Comparison of ENCODE assay signal across 11 mouse cellular contexts in genomic region chr12:28055518-28056280, GRCm38 (mm10).
DNase-seq lines count a peak whose midpoint lies in the region; ATAC-seq and TF ChIP-seq lines count a peak whose summit lies in the region.
"Had no signal": no experiment of that assay in that cellular context is flagged by ENCODE, and none has a peak within 500 bp of the region (broad histone marks: within the 10 kb centered on the region; RNA-seq: fewer than 3 reads in every experiment).

No protein-coding gene starts in this region.

- H3K4me2 ChIP-seq in forebrain, embryonic 11.5 days (ENCODE audit: low read depth, low read length, severe bottlenecking), result no peak overlapping the region
- no peak overlapping the region for H3K4me2 ChIP-seq in limb, embryonic 14.5 days (replicated peaks; ENCODE audit: low read depth, low read length, severe bottlenecking)
- H3K4me2 ChIP-seq in heart, embryonic 11.5 days, result no peak overlapping the region
- H3K4me2 ChIP-seq: embryonic facial prominence, embryonic 13.5 days had no signal

- H3K4me3 ChIP-seq in forebrain, embryonic 11.5 days (ENCODE audit: low read depth, low read length), result no peak overlapping the region
- no peak overlapping the region for H3K4me3 ChIP-seq in forebrain, embryonic 10.5 days
- no peak overlapping the region for H3K4me3 ChIP-seq in limb, embryonic 14.5 days (replicated peaks; ENCODE audit: low read length)
- H3K4me3 ChIP-seq in heart, embryonic 11.5 days (ENCODE audit: low read depth, low read length), result no peak overlapping the region
- H3K4me3 ChIP-seq: embryonic facial prominence, embryonic 13.5 days had no signal

- no peaks in the 10 kb centered on the region for H3K9me3 ChIP-seq in forebrain, embryonic 11.5 days (ENCODE audit: control insufficient read depth, low read length)
- no peaks in the 10 kb centered on the region for H3K9me3 ChIP-seq in forebrain, embryonic 10.5 days
- H3K9me3 ChIP-seq in limb, embryonic 14.5 days (ENCODE audit: control insufficient read depth, low read length), result no peaks in the 10 kb centered on the region
- no peaks in the 10 kb centered on the region for H3K9me3 ChIP-seq in heart, embryonic 11.5 days (replicated peaks; ENCODE audit: control insufficient read depth, low read length)
- H3K9me3 ChIP-seq: embryonic facial prominence, embryonic 13.5 days had no signal

- ATAC-seq in forebrain, embryonic 11.5 days (replicated peaks; ENCODE audit: low FRiP score), result peak; percentile 80
- ATAC-seq in limb, embryonic 14.5 days (ENCODE audit: low FRiP score, low read depth), result no peak
- ATAC-seq in inflammation-experienced regulatory T-cells, adult 6 months, result no peak
- ATAC-seq in heart, embryonic 11.5 days (replicated peaks; ENCODE audit: insufficient number of reproducible peaks, low FRiP score, low TSS enrichment), result no peak

- peak; percentile 54 for DNase-seq in forebrain, embryonic 11.5 days (ENCODE audit: low spot score)
- no peak for DNase-seq in forebrain, embryonic 10.5 days (ENCODE audit: extremely low spot score, low spot score)
- DNase-seq in adrenal gland, postnatal 10 days, result peak; percentile 46
- DNase-seq in frontal cortex, postnatal 14 days (ENCODE audit: low spot score in 2 of 2), result peak; percentile 22 to 30
- peak; percentile 48 for DNase-seq in limb, embryonic 14.5 days (ENCODE audit: low spot score)
- no peak for DNase-seq in urinary bladder, postnatal 25 days (ENCODE audit: low spot score)

- no peaks in the 10 kb centered on the region for H3K27me3 ChIP-seq in forebrain, embryonic 11.5 days (ENCODE audit: control insufficient read depth, insufficient read depth, low read length)
- no peaks in the 10 kb centered on the region for H3K27me3 ChIP-seq in forebrain, embryonic 10.5 days (ENCODE audit: poor library complexity, severe bottlenecking)
- no peaks in the 10 kb centered on the region for H3K27me3 ChIP-seq in limb, embryonic 14.5 days (ENCODE audit: control insufficient read depth, insufficient read depth, low read length)
- H3K27me3 ChIP-seq in heart, embryonic 11.5 days (ENCODE audit: control insufficient read depth, insufficient read depth, low read length), result no peaks in the 10 kb centered on the region
- H3K27me3 ChIP-seq: CH12.LX; embryonic facial prominence, embryonic 13.5 days had no signal

- no peaks in the 10 kb centered on the region for H3K4me1 ChIP-seq in forebrain, embryonic 11.5 days (replicated peaks; ENCODE audit: control insufficient read depth, insufficient read depth, low read length)
- peaks cover 14% of the 10 kb centered on the region for H3K4me1 ChIP-seq in forebrain, embryonic 10.5 days
- no peaks in the 10 kb centered on the region for H3K4me1 ChIP-seq in limb, embryonic 14.5 days (ENCODE audit: control insufficient read depth, insufficient read depth, low read length)
- no peaks in the 10 kb centered on the region for H3K4me1 ChIP-seq in heart, embryonic 11.5 days (ENCODE audit: control insufficient read depth, insufficient read depth, low read length)

- 50% methylated on average over 4 of the region's 4 CpGs for WGBS in forebrain, embryonic 11.5 days
- 53% methylated on average over 4 of the region's 4 CpGs for WGBS in forebrain, embryonic 10.5 days
- WGBS in limb, embryonic 14.5 days, result 43% methylated on average over 4 of the region's 4 CpGs
- WGBS in heart, embryonic 11.5 days (ENCODE audit: insufficient replicate concordance), result 39% methylated on average over 4 of the region's 4 CpGs

- H3K27ac ChIP-seq in forebrain, embryonic 11.5 days (ENCODE audit: low read depth, low read length), result peak overlapping the region; percentile 28; the same call in 1 of the 2 replicates
- H3K27ac ChIP-seq in forebrain, embryonic 10.5 days, result no peak overlapping the region
- no peak overlapping the region for H3K27ac ChIP-seq in limb, embryonic 14.5 days (replicated peaks; ENCODE audit: low read depth, low read length)
- H3K27ac ChIP-seq in heart, embryonic 11.5 days (ENCODE audit: low read depth, low read length), result no peak overlapping the region
- H3K27ac ChIP-seq: embryonic facial prominence, embryonic 13.5 days; liver, embryonic 14.5 days had no signal

- H3K36me3 ChIP-seq in forebrain, embryonic 11.5 days (ENCODE audit: control insufficient read depth, insufficient read depth, low read length), result no peaks in the 10 kb centered on the region
- no peaks in the 10 kb centered on the region for H3K36me3 ChIP-seq in forebrain, embryonic 10.5 days (replicated peaks)
- no peaks in the 10 kb centered on the region for H3K36me3 ChIP-seq in limb, embryonic 14.5 days (ENCODE audit: control insufficient read depth, insufficient read depth, low read length)
- no peaks in the 10 kb centered on the region for H3K36me3 ChIP-seq in heart, embryonic 11.5 days (ENCODE audit: control insufficient read depth, insufficient read depth, low read length)
- H3K36me3 ChIP-seq: embryonic facial prominence, embryonic 13.5 days had no signal

- TF ChIP-seq POLR2A in limb, embryonic 14.5 days (IDR thresholded peaks at IDR 0.05; ENCODE audit: borderline replicate concordance, extremely low read depth, insufficient read depth, insufficient read length), result no peak

- H3K9ac ChIP-seq in forebrain, embryonic 11.5 days (ENCODE audit: low read length), result no peak overlapping the region
- no peak overlapping the region for H3K9ac ChIP-seq in limb, embryonic 14.5 days (ENCODE audit: low read depth, low read length, severe bottlenecking)
- no peak overlapping the region for H3K9ac ChIP-seq in heart, embryonic 11.5 days (ENCODE audit: low read depth, low read length)
- H3K9ac ChIP-seq: embryonic facial prominence, embryonic 13.5 days; liver, embryonic 14.5 days had no signal

Comparison
In these comparisons a context has a peak if more than half of its experiments do, and no peak if none do; other contexts are left out.
1. DNase-seq: peak in forebrain, embryonic 11.5 days (single experiment), adrenal gland, postnatal 10 days (single experiment), frontal cortex, postnatal 14 days (2 of 2) and limb, embryonic 14.5 days (single experiment); none in forebrain, embryonic 10.5 days (single experiment) and urinary bladder, postnatal 25 days (single experiment).